Mouse (Mus musculus): ENCODE results near the gene Plk3. TPM values are rescaled to one million over a fixed set of nuclear protein-coding genes. Genes with fewer than 3 reads are reported as not detected.

Gene Plk3
- total RNA-seq, 1 experiment = 28.3 TPM

- peaks cover 0 to 5% of the 10 kb centered on the region in 2 experiments; a peak in 2 of 4 replicates for H3K4me1 ChIP-seq (ENCODE audit: control insufficient read depth in 2 of 2, insufficient read depth in 2 of 2, low read length in 2 of 2, poor library complexity in 1 of 2)
- H3K9ac ChIP-seq (ENCODE audit: insufficient read depth, low read depth, low read length, poor library complexity, severe bottlenecking) = peak overlapping the region; percentile 97
- H3K36me3 ChIP-seq (ENCODE audit: control insufficient read depth, insufficient read depth, low read length, poor library complexity, severe bottlenecking) = peaks cover 60% of the 10 kb centered on the region
- H3K4me3 ChIP-seq (ENCODE audit: insufficient read depth in 1 of 2, low read depth in 1 of 2, low read length in 2 of 2, poor library complexity in 1 of 2, severe bottlenecking in 1 of 2) = peak overlapping the region; percentile 85 to 96
- in situ Hi-C loops (cut with MboI; ENCODE audit: low sequenced_read_pairs in 2 of 2, unreplicated experiment in 2 of 2) = no loop called here
- no peaks in the 10 kb centered on the region for H3K9me3 ChIP-seq (ENCODE audit: control insufficient read depth, insufficient read depth, low read depth, low read length)
- peak overlapping the region; percentile 92 for H3K27ac ChIP-seq (ENCODE audit: insufficient read depth, low read depth, low read length, poor library complexity, severe bottlenecking)
- no peak for TF ChIP-seq ZC3H11A (IDR thresholded peaks at IDR 0.05; ENCODE audit: borderline replicate concordance, low read depth, low read length)
- DNase-seq (ENCODE audit: low read depth, low spot score) = no peak
These were observed 21.4 kb upstream of the Plk3 start for GRCm38 (mm10) chr4:117155020-117155791.

- Histone ChIP-seq H3K9me3 (ENCODE audit: control insufficient read depth, insufficient read depth, low read depth, low read length) (no peaks in the 10 kb centered on the region), H3K9ac (ENCODE audit: insufficient read depth, low read depth, low read length, poor library complexity, severe bottlenecking) (peak overlapping the region; percentile 97; the same call in 1 of the 2 replicates), H3K27ac (ENCODE audit: insufficient read depth, low read depth, low read length, poor library complexity, severe bottlenecking) (peak overlapping the region; percentile 32), H3K36me3 (ENCODE audit: control insufficient read depth, insufficient read depth, low read length, poor library complexity, severe bottlenecking) (peaks cover 58% of the 10 kb centered on the region), H3K4me3 (ENCODE audit: insufficient read depth in 1 of 2, low read depth in 1 of 2, low read length in 2 of 2, poor library complexity in 1 of 2, severe bottlenecking in 1 of 2) (peak overlapping the region; percentile 85 to 96), H3K4me1 (ENCODE audit: control insufficient read depth in 2 of 2, insufficient read depth in 2 of 2, low read length in 2 of 2, poor library complexity in 1 of 2) (peaks cover 0 to 5% of the 10 kb centered on the region in 2 experiments; a peak in 2 of 4 replicates)
- no peak for TF ChIP-seq ZC3H11A (IDR thresholded peaks at IDR 0.05; ENCODE audit: borderline replicate concordance, low read depth, low read length)
- peak; percentile 54; the same call in 1 of the 2 replicates for TF ChIP-seq HCFC1 (IDR thresholded peaks at IDR 0.05; ENCODE audit: borderline replicate concordance, insufficient read depth, low read length)
- no peak for DNase-seq (ENCODE audit: low read depth, low spot score)
- in situ Hi-C loops (cut with MboI; ENCODE audit: low sequenced_read_pairs in 2 of 2, unreplicated experiment in 2 of 2) = no loop called here
These were observed 19.0 kb upstream of the Plk3 start for GRCm38 (mm10) chr4:117152714-117153113.

GRCm38 (mm10) chr4:117151416-117151815, 17.7 kb upstream of the Plk3 start:
- no peak for DNase-seq (ENCODE audit: low read depth, low spot score)
- peaks cover 58% of the 10 kb centered on the region for H3K36me3 ChIP-seq (ENCODE audit: control insufficient read depth, insufficient read depth, low read length, poor library complexity, severe bottlenecking)
- peak overlapping the region in 1 of 2 experiments; percentile 35; a peak in 2 of 4 replicates for H3K4me3 ChIP-seq (ENCODE audit: insufficient read depth in 1 of 2, low read depth in 1 of 2, low read length in 2 of 2, poor library complexity in 1 of 2, severe bottlenecking in 1 of 2)
- H3K27ac ChIP-seq (ENCODE audit: insufficient read depth, low read depth, low read length, poor library complexity, severe bottlenecking) = no peak overlapping the region; the same call in 1 of the 2 replicates
- H3K4me1 ChIP-seq (ENCODE audit: control insufficient read depth in 2 of 2, insufficient read depth in 2 of 2, low read length in 2 of 2, poor library complexity in 1 of 2) = peaks cover 0 to 7% of the 10 kb centered on the region in 2 experiments; a peak in 2 of 4 replicates
- no peaks in the 10 kb centered on the region for H3K9me3 ChIP-seq (ENCODE audit: control insufficient read depth, insufficient read depth, low read depth, low read length)
- TF ChIP-seq CHD2 (IDR thresholded peaks at IDR 0.05; ENCODE audit: low read depth, low read length) (peak; percentile 25; the same call in 1 of the 2 replicates), HCFC1 (IDR thresholded peaks at IDR 0.05; ENCODE audit: borderline replicate concordance, insufficient read depth, low read length) (no peak)
- in situ Hi-C loops (cut with MboI; ENCODE audit: low sequenced_read_pairs in 2 of 2, unreplicated experiment in 2 of 2) = no loop called here
- peak overlapping the region; percentile 19; the same call in 1 of the 2 replicates for H3K9ac ChIP-seq (ENCODE audit: insufficient read depth, low read depth, low read length, poor library complexity, severe bottlenecking)

- H3K9ac ChIP-seq (ENCODE audit: insufficient read depth, low read depth, low read length, poor library complexity, severe bottlenecking) = no peak overlapping the region
- no peak overlapping the region for H3K4me3 ChIP-seq (ENCODE audit: insufficient read depth in 1 of 2, low read depth in 1 of 2, low read length in 2 of 2, poor library complexity in 1 of 2, severe bottlenecking in 1 of 2)
- in situ Hi-C loops (cut with MboI; ENCODE audit: low sequenced_read_pairs in 2 of 2, unreplicated experiment in 2 of 2) = no loop called here
- peak overlapping the region; percentile 80; the same call in 1 of the 2 replicates for H3K27ac ChIP-seq (ENCODE audit: insufficient read depth, low read depth, low read length, poor library complexity, severe bottlenecking)
- peaks cover 52% of the 10 kb centered on the region for H3K36me3 ChIP-seq (ENCODE audit: control insufficient read depth, insufficient read depth, low read length, poor library complexity, severe bottlenecking)
- H3K4me1 ChIP-seq (ENCODE audit: control insufficient read depth in 2 of 2, insufficient read depth in 2 of 2, low read length in 2 of 2, poor library complexity in 1 of 2) = peaks cover 0 to 7% of the 10 kb centered on the region in 2 experiments; a peak in 1 of 4 replicates
- TF ChIP-seq HCFC1 (IDR thresholded peaks at IDR 0.05; ENCODE audit: borderline replicate concordance, insufficient read depth, low read length) (no peak), ZNF384 (IDR thresholded peaks at IDR 0.05; ENCODE audit: low read depth, low read length) (no peak), CHD2 (IDR thresholded peaks at IDR 0.05; ENCODE audit: low read depth, low read length) (no peak), MAFK (IDR thresholded peaks at IDR 0.05; ENCODE audit: insufficient read depth, low read depth, low read length) (peak; percentile 85), ZC3H11A (IDR thresholded peaks at IDR 0.05; ENCODE audit: borderline replicate concordance, low read depth, low read length) (no peak)
- DNase-seq (ENCODE audit: low read depth, low spot score) = no peak
- no peaks in the 10 kb centered on the region for H3K9me3 ChIP-seq (ENCODE audit: control insufficient read depth, insufficient read depth, low read depth, low read length)
These were observed 16.5 kb upstream of the Plk3 start for GRCm38 (mm10) chr4:117150212-117150733.
